Mouse (Mus musculus) G1E-ER4 (cell line): Measurements from ENCODE around the gene Rps11. TPM values are rescaled to one million over a fixed set of nuclear protein-coding genes. Genes with fewer than 3 reads are reported as not detected.

Source experiments
- GATA1 ChIP-seq: IDR thresholded peaks from one replicate; pipeline ENCODE4 v1.8.0; 2012; ENCODE audit warnings: low read length, inconsistent platforms
- polyA plus RNA-seq: library from polyadenylated mRNA; stranded (reverse); fragments of >175 nt; gene quantifications from 2 replicates; pipeline ENCODE4 v1.2.3, GENCODE M21; 2012

The Rps11 gene
- polyA plus RNA-seq, 1 experiment, result 236 TPM

- no peak for TF ChIP-seq GATA1
Measured at GRCm38 (mm10) chr7:45157459-45157858, 33.2 kb upstream of the Rps11 start.

DNA sequence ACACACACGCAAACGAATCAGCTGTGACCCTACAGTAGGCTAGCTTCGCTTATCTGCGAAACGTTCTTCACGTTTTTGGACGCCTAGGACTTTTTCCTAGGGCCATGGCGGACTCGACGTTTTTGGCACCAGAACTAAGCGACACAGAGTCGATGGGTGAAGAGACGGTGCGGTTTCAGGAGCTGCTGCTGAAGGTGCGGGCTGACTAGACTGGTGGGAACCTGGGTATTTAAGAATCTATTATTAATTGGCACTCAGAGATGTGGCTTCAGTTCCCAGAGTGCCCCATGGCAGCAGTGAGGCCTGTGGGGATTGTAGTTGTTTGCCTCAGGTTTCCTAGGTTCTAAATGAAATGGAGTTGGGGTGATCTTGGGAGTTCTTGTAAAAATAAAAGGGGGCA, 32.0 kb upstream of the Rps11 start:
- no peak for TF ChIP-seq GATA1

DNA sequence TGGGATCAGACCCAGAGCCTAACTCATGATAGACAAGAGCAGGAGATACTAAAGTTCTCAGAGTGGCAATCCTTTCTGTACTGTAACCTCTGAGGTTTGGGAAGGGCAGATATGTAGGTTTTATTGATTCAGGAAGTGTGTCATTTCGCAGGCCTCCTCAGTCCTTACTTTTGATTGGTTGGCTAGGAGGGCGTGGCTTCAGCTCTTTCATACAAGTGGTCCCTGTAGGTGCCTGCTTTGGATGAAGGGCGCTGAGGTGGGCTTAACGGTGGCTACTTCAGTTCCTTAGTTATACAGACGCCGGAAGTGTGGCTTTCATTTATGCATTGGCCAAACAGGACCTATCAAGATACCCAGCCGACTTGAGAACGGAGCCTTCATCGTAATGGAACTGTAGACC, 31.4 kb upstream of the Rps11 start:
- no peak for TF ChIP-seq GATA1

DNA sequence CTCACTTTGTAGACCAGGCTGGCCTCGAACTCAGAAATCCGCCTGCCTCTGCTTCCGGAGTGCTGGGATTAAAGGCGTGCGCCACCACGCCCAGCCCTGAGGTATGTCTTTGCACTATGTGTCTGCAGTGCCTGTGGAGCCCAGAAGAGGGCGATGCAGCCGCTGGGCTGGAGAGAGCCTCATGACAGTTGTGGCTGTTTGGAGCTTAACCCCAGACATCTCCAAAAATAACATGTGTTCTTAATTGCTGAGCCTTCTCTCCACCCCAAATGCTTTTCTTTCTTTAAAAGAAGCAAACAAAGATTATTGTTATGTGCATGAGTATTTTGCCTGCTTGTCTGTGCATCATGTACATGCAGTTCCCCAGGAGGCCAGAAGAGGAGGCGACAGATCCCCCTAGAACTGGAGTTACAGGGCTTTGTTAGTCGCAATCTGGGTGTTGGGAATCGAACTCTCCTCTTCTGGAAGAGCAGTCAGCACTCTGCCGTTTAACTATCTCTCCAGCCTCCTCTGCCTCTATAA, 30.8 kb upstream of the Rps11 start:
- no peak for TF ChIP-seq GATA1

- TF ChIP-seq GATA1, result no peak
Measured at GRCm38 (mm10) chr7:45154096-45154992, 30.1 kb upstream of the Rps11 start, which contains the start of the genes Pih1d1 and Aldh16a1. Gene Pih1d1, plus strand, starts transcription at chr7:45154303. Gene Aldh16a1, minus strand, starts transcription at chr7:45154584.

- no peak for TF ChIP-seq GATA1
Measured at GRCm38 (mm10) chr7:45153586-45153985, 29.3 kb upstream of the Rps11 start.

GRCm38 (mm10) chr7:45151303-45151702, 27.1 kb upstream of the Rps11 start:
- no peak for TF ChIP-seq GATA1

DNA sequence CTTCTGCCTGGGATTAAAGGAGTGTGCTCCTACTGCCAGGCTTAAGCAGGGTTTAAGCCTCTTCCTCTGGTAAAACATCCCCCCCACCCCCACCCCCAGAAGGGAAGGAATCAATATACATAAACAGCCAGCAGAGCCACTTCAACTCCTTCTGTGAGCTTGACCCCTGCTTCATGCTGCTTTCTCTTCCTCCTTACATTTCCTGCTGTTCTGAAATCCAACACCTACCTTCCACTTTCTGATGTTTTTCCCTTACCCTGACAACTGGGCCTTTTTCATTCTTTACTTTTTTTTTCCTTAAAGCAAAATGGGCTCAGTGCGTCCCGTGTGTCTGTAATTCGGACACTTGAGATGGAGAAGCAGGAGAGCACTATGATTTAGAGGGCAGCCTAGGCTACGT, 26.1 kb upstream of the Rps11 start:
- no peak for TF ChIP-seq GATA1

- no peak for TF ChIP-seq GATA1
Measured at GRCm38 (mm10) chr7:45149545-45149944, 25.3 kb upstream of the Rps11 start.

DNA sequence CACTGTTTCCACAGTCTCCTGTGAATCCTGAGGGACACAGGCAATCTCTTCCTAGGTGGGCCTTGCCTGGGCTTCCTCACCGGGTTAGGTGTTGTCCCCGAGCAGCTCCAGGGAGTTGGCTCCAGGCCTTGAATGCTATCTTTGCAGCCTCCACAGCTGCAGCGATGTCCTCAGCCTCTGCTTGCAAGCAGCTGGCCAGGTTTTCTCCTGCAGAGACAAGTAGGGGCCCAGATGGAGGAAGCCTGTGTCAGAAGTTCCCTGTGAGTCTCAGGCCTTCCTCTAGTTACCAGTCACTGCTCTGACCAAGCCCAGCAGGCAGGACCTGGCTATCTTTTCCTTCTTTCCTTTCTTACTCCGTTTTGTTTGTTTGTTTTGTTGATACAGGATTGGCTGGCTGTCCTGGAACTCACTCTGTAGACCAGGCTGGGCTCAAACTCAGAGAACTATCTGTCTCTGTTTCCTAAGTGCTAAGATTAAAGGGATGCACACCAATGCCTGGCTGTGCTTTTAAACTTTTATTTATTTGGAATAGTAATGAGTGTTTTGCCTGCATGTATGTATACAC, 24.4 kb upstream of the Rps11 start:
- no peak for TF ChIP-seq GATA1

DNA sequence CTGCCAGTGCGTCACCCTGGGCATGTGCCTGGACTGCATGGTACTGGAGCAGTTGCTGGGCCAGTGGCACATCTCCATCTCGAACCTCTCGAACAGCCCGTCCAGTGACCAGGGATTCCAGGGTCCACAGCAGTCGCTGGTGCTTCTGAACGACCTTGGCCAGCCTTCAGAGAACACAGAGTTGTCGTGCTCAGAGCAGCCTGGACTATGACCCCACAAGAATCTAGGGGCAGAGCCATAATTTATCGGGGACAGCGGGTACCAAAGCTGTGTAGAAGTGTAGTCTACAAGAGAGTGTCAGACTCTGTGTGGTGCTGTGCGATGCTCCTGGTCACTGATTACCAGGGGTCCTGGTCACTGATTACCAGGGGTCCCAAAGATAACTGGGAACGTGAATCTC, 23.7 kb upstream of the Rps11 start:
- TF ChIP-seq GATA1, result no peak

DNA sequence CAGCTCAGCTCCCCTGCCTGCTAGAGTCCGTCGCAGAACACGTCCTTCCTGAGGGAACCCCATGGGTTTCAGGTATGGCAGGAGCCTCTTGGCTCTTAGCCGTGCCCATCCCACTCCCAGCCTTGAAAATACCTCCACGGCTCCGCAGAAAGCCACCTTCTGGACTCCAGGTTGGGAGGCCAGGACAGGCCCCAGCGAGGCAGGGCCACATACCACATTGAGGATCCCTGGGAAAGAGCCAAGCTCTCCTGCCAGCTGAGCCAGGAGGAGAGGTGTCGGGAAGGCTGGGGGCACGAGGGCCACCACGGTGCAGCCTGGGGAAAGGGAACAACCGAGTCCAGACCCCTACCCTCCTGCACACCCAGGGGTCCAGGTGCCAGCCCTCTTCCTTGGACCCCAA, 23.0 kb upstream of the Rps11 start:
- no peak for TF ChIP-seq GATA1

DNA sequence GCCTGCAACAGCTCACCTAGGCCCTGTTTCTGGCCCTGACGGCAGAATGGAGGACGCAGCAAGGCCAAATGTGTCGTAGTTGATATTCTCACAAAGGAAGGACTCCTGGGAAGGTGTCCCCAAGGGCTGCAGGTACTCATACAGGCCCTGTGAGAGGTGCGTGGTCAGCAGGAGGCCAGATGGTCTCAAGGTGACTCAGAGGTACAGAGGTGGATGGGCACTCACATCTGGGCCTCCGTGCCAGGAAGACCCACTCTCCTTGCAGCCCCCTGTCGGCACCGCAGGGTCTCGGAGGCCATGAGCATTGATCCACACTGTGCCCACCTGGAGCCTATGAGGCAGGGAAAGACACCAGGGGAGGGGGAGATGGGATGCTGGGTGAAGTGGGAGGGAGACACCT, 21.2 kb upstream of the Rps11 start:
- no peak for TF ChIP-seq GATA1

- no peak for TF ChIP-seq GATA1
Measured at GRCm38 (mm10) chr7:45144368-45145174, 20.3 kb upstream of the Rps11 start.

GRCm38 (mm10) chr7:45141914-45142313, 17.7 kb upstream of the Rps11 start:
- TF ChIP-seq GATA1, result no peak

DNA sequence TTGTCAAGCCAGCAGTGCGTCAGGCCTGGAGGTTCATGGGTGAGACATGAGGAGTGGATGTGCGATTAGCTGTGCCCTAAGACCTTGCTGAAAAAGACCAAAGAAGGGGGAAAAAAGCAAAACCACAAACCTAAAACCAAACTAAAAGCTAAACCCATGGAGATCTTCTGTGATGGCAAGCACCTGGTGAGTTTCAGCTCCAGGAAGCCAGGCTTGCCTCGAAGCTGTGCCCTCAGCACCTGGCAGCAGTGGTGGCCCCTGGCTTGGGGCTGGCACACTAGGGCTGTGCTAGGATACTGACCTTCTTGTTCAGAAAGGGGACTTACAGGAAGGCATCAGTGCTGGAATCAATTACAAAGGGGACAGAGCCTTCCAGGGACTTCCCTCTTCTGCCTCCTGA, 17.1 kb upstream of the Rps11 start:
- TF ChIP-seq GATA1, result no peak
